Mouse (Mus musculus) spleen, postnatal 10 days (tissue): ENCODE data around the gene Zswim9.

ENCODE experiments used
- DNase-seq, 2 experiments: peaks; one replicate each; pipeline ENCODE4 v3.0.0; 2021 to 2022; ENCODE audit warnings: low spot score in 2 of 2

Gene Zswim9

GRCm38 (mm10) chr7:13278308-13278891, at the start of gene Zswim9:
TSS of gene Zswim9 (minus strand) at chr7:13278721.
- DNase-seq, result peak; percentile 92 to 96

GRCm38 (mm10) chr7:13324316-13324715, 45.8 kb upstream of the Zswim9 start, which contains the start of gene Pla2g4c:
TSS of gene Pla2g4c (plus strand) at chr7:13324655.
- peak in 1 of 2 experiments; percentile 32 for DNase-seq

GRCm38 (mm10) chr7:13321424-13321823, 42.9 kb upstream of the Zswim9 start:
- DNase-seq, result no peak

- no peak for DNase-seq
Observed at GRCm38 (mm10) chr7:13314095-13314597, 35.6 kb upstream of the Zswim9 start.

- DNase-seq, result no peak
Observed at GRCm38 (mm10) chr7:13311401-13311800, 32.9 kb upstream of the Zswim9 start.

GRCm38 (mm10) chr7:13310493-13311199, 32.1 kb upstream of the Zswim9 start:
- DNase-seq, result no peak

GRCm38 (mm10) chr7:13309407-13309806, 30.9 kb upstream of the Zswim9 start:
- DNase-seq, result no peak

GRCm38 (mm10) chr7:13303372-13303771, 24.9 kb upstream of the Zswim9 start:
- DNase-seq, result no peak

- no peak for DNase-seq
Observed at GRCm38 (mm10) chr7:13302780-13303179, 24.3 kb upstream of the Zswim9 start.

- no peak for DNase-seq
Observed at GRCm38 (mm10) chr7:13301643-13302042, 23.1 kb upstream of the Zswim9 start.

GRCm38 (mm10) chr7:13298821-13299220, 20.3 kb upstream of the Zswim9 start:
- DNase-seq, result no peak

- DNase-seq, result no peak
Observed at GRCm38 (mm10) chr7:13297636-13298035, 19.1 kb upstream of the Zswim9 start.

GRCm38 (mm10) chr7:13295256-13295655, 16.7 kb upstream of the Zswim9 start:
- no peak for DNase-seq

GRCm38 (mm10) chr7:13293878-13294855, 15.6 kb upstream of the Zswim9 start:
- no peak for DNase-seq

- DNase-seq, result no peak
Observed at GRCm38 (mm10) chr7:13291370-13291769, 12.8 kb upstream of the Zswim9 start.

GRCm38 (mm10) chr7:13290041-13290675, 11.6 kb upstream of the Zswim9 start:
- no peak for DNase-seq

- no peak for DNase-seq
Observed at GRCm38 (mm10) chr7:13288621-13289020, 10.1 kb upstream of the Zswim9 start.

- DNase-seq, result peak; percentile 15 to 21
Observed at GRCm38 (mm10) chr7:13278957-13279356, 436 bp upstream of the Zswim9 start.

GRCm38 (mm10) chr7:13277833-13278232, 688 bp downstream of the Zswim9 start:
- DNase-seq, result no peak

GRCm38 (mm10) chr7:13277081-13277480, 1.4 kb downstream of the Zswim9 start, which contains the start of gene Lig1:
TSS of gene Lig1 (plus strand) at chr7:13277283.
- DNase-seq, result no peak

GRCm38 (mm10) chr7:13271704-13272103, 6.8 kb downstream of the Zswim9 start:
- no peak for DNase-seq
